Mouse (Mus musculus) ES-E14 (cell line): ENCODE measurements around the gene Ccr10. TPM values are rescaled to one million over a fixed set of nuclear protein-coding genes. Genes with fewer than 3 reads are reported as not detected.

Experiments
- DNase-seq: peaks from one replicate; pipeline ENCODE4 v3.0.0-alpha.2; 2013; ENCODE audit warnings: low read depth, low spot score
- H3K27ac ChIP-seq: 2 replicates; pipeline ENCODE4 v1.5.1; 2012; ENCODE audit warnings: low read depth, mild to moderate bottlenecking, low read length, moderate library complexity, mixed read lengths; ENCODE audit not compliant: poor library complexity, insufficient read depth, severe bottlenecking
- H3K36me3 ChIP-seq: 2 replicates; pipeline ENCODE4 v1.6.1; 2012; ENCODE audit warnings: mild to moderate bottlenecking, low read length, moderate library complexity, mixed read lengths; ENCODE audit not compliant: control insufficient read depth, poor library complexity, insufficient read depth, severe bottlenecking
- H3K4me1 ChIP-seq, 2 experiments: fragments of 150-350 bp in 1 of 2; sonication (generic) in 1 of 2; 2 replicates each; pipeline ENCODE4 v1.6.1; 2012; ENCODE audit warnings: low read length in 2 of 2, mild to moderate bottlenecking in 1 of 2, mixed read lengths in 1 of 2; ENCODE audit not compliant: control insufficient read depth in 2 of 2, insufficient read depth in 2 of 2, poor library complexity in 1 of 2
- H3K4me3 ChIP-seq, 2 experiments: fragments of 150-350 bp in 1 of 2; sonication (generic) in 1 of 2; 2 replicates each; pipeline ENCODE4 v1.5.1; 2012; ENCODE audit warnings: low read length in 2 of 2, low read depth in 1 of 2, mild to moderate bottlenecking in 1 of 2, mixed read lengths in 1 of 2; ENCODE audit not compliant: insufficient read depth in 1 of 2, poor library complexity in 1 of 2, severe bottlenecking in 1 of 2
- H3K9ac ChIP-seq: 2 replicates; pipeline ENCODE4 v1.6.1; 2012; ENCODE audit warnings: low read depth, mild to moderate bottlenecking, low read length, mixed read lengths; ENCODE audit not compliant: poor library complexity, insufficient read depth, severe bottlenecking
- H3K9me3 ChIP-seq: fragments of 150-350 bp; sonication (generic); 2 replicates; pipeline ENCODE4 v1.6.1; 2012; ENCODE audit warnings: low read depth, mild to moderate bottlenecking, low read length; ENCODE audit not compliant: control insufficient read depth, insufficient read depth
- CHD2 ChIP-seq: IDR thresholded peaks from 2 replicates; pipeline ENCODE4 v1.6.1; 2014; ENCODE audit warnings: mild to moderate bottlenecking, low read depth, low read length, inconsistent platforms
- HCFC1 ChIP-seq: IDR thresholded peaks from 2 replicates; pipeline ENCODE4 v1.6.1; 2012; ENCODE audit warnings: low read length, inconsistent platforms, borderline replicate concordance; ENCODE audit not compliant: insufficient read depth
- MAFK ChIP-seq: IDR thresholded peaks from 2 replicates; pipeline ENCODE4 v1.6.1; 2014; ENCODE audit warnings: mild to moderate bottlenecking, low read depth, low read length, inconsistent platforms; ENCODE audit not compliant: insufficient read depth
- ZC3H11A ChIP-seq: IDR thresholded peaks from 2 replicates; pipeline ENCODE4 v1.6.1; 2012; ENCODE audit warnings: low read depth, mild to moderate bottlenecking, inconsistent platforms, low read length, borderline replicate concordance
- ZNF384 ChIP-seq: IDR thresholded peaks from 2 replicates; pipeline ENCODE4 v1.6.1; 2012; ENCODE audit warnings: low read depth, low read length, inconsistent platforms
- in situ Hi-C, 2 experiments: fragments of 600-800 bp; cut with MboI; formaldehyde crosslinking; loops; one replicate each; pipeline ENCODE4 v1.15.1; 2025; ENCODE audit warnings: low sequenced_read_pairs in 2 of 2, inconsistent platforms in 1 of 2; ENCODE audit not compliant: unreplicated experiment in 2 of 2
- total RNA-seq: library from RNA; depleted of rRNA; stranded (reverse); fragments of 300-350 nt; gene quantifications from 2 replicates; pipeline ENCODE4 v1.2.3, GENCODE M21; 2012

Gene Ccr10
- total RNA-seq, 1 experiment = 0.31 TPM

DNA sequence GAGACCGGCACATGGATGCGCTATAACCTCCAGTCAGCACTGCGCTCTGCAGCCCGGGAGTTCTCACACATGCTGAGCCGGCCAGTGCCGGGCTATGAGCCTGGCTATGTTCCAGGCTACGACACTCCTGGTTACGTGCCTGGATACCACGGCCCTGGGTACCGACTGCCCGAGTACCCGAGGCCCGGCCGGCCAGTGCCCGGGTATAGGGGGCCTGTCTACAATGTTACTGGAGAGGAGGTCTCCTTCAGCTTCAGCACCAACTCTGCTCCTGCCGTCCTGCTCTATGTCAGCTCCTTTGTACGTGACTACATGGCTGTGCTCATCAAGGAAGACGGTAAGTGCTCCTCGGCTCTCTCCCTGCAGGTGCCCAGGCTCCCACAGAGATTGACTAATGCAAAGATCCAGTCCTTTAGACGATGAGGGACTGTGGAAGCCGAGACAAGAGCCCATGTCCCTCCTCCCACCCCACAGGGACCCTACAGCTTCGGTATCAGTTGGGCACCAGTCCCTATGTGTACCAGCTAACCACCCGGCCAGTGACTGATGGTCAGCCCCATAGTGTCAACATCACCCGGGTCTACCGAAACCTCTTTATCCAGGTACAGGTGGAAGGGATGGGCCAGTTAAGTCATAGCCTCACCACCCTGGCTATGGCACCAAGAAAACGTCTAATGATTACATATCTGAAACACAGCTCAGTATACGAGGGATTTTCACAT, 11.4 kb upstream of the Ccr10 start:
- H3K36me3 ChIP-seq = no peaks in the 10 kb centered on the region
- H3K9ac ChIP-seq = no peak overlapping the region
- H3K4me1 ChIP-seq = peaks cover 0 to 28% of the 10 kb centered on the region in 2 experiments; a peak in 2 of 4 replicates
- DNase-seq = no peak
- no peak overlapping the region for H3K27ac ChIP-seq
- in situ Hi-C loops = no loop called here
- H3K4me3 ChIP-seq = no peak overlapping the region
- H3K9me3 ChIP-seq = no peaks in the 10 kb centered on the region
- TF ChIP-seq MAFK = no peak
- TF ChIP-seq ZNF384 = no peak
- no peak for TF ChIP-seq CHD2
- TF ChIP-seq HCFC1 = no peak
- no peak for TF ChIP-seq ZC3H11A

DNA sequence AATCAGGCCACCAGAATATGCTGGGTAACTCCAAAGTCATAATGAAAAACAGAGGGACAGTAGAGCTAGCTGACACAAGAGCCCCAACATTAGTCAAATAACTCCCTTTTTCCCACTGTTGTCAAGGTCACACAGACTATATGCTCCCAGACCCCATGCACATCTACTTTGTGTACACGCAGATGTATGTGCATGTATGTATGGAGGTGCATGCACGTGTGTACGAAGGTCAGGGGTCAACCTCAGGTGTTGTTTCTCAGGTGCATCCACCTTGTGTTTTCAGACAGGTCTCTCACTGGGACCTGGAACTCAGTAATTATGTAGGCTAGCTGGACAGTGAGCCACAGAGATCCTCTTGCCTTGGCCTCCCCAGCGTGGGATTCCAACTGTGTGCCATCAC, 10.2 kb upstream of the Ccr10 start:
- in situ Hi-C loops = no loop called here
- no peak for DNase-seq
- Histone ChIP-seq H3K9me3 (no peaks in the 10 kb centered on the region), H3K27ac (no peak overlapping the region), H3K9ac (no peak overlapping the region), H3K4me3 (no peak overlapping the region), H3K36me3 (no peaks in the 10 kb centered on the region), H3K4me1 (peaks cover 0 to 17% of the 10 kb centered on the region in 2 experiments; a peak in 2 of 4 replicates)
- TF ChIP-seq ZC3H11A (no peak), CHD2 (no peak), HCFC1 (no peak), MAFK (no peak), ZNF384 (no peak)

- no peak for TF ChIP-seq MAFK
- TF ChIP-seq HCFC1 = no peak
- no peak for TF ChIP-seq ZNF384
- no peak for TF ChIP-seq ZC3H11A
- TF ChIP-seq CHD2 = no peak
- in situ Hi-C loops = no loop called here
- Histone ChIP-seq H3K4me1 (peaks cover 0 to 15% of the 10 kb centered on the region in 2 experiments; a peak in 2 of 4 replicates), H3K9ac (no peak overlapping the region), H3K9me3 (no peaks in the 10 kb centered on the region), H3K36me3 (no peaks in the 10 kb centered on the region), H3K4me3 (no peak overlapping the region), H3K27ac (no peak overlapping the region)
- no peak for DNase-seq
Observed at GRCm38 (mm10) chr11:101184984-101185383, 9.7 kb upstream of the Ccr10 start.

DNA sequence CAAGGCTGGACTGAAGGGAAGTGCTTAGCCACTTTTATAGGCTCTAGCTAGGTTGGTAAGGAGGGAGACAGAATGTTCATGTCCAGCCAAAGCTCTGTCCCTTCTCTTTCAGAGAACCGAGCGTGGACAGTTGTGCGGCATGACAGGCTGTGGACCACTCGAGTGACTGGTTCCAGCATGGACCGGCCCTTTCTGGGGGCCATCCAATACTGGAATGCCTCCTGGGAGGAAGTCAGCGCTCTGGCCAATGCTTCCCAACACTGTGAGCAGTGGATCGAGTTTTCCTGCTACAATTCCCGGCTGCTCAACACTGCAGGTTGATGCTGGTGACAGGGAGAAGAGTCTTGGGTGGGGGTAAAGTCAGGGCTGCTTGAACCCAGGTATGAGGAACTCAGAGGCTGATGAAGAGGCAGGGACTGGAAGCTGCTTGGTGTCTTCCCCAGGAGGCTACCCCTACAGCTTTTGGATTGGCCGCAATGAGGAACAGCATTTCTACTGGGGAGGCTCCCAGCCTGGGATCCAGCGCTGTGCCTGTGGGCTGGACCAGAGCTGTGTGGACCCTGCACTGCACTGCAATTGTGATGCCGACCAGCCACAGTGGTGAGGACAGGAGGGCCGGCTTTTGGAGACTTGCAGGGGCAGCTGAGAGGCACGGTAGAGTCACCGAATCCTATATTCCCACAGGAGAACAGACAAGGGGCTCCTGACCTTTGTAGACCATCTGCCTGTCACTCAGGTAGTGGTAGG, 7.7 kb upstream of the Ccr10 start:
- DNase-seq = no peak
- TF ChIP-seq MAFK (no peak), HCFC1 (no peak), ZC3H11A (no peak), ZNF384 (no peak), CHD2 (no peak)
- no peak overlapping the region for H3K9ac ChIP-seq
- peaks cover 0 to 2% of the 10 kb centered on the region in 2 experiments; a peak in 1 of 4 replicates for H3K4me1 ChIP-seq
- no peaks in the 10 kb centered on the region for H3K9me3 ChIP-seq
- in situ Hi-C loops = no loop called here
- no peak overlapping the region for H3K4me3 ChIP-seq
- H3K27ac ChIP-seq = no peak overlapping the region
- no peaks in the 10 kb centered on the region for H3K36me3 ChIP-seq
